Mouse (Mus musculus) heart, adult 18-20 months (tissue): ENCODE measurements around the gene Slc40a1. TPM values are rescaled to one million over a fixed set of nuclear protein-coding genes. Genes with fewer than 3 reads are reported as not detected.

Experiments
- DNase-seq, 2 experiments: peaks; one replicate each; pipeline ENCODE4 v3.0.0; 2021 to 2022; ENCODE audit warnings: mixed read lengths in 1 of 2
- total RNA-seq, 2 experiments: library from RNA; stranded (reverse); gene quantifications; 2 replicates each; pipeline ENCODE4 v1.2.3; 2021

Slc40a1 gene
- total RNA-seq, 2 experiments from 2014 or later: 24.0 to 27.1 TPM

GRCm38 (mm10) chr1:45886800-45887199 lies 39.5 kb downstream of the Slc40a1 start:
- no peak for DNase-seq

DNA sequence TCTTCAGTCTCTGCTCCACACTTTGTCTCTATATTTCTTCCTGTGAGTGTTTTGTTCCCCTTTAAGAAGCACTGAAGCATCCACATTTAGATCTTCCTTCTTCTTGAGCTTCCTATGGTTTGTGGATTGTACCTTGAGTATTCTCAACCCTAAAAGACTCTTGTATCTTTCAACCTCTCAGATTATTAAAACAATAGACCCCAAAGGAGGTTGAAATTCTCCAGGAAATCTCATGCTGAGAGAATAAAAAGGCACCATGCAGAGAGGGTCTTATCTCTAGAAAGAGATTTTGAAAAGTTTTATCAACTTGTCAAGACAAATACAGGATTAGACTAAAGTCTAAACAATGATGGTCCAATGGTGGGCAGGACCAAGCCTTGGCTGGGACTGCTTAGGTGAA lies 42.9 kb downstream of the Slc40a1 start:
- no peak for DNase-seq

DNA sequence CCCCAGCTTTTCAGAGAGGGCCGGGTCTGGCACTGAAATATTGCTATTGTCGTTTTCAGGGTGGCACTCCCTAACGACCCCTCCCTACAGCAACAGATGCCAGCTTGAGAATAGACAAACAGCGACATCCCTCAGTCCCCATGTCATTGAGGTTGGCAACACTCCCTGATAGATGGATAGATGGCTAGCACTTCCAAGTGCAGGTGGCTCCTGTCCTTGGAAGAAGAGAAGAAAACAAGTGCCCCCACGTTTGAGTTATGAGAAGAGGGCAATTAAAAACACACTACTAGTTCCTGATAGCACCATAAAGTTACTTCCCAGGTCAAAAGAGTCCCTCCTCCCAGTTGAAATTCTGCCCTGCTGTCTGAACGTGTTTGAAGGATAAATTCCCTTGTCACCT lies 44.2 kb downstream of the Slc40a1 start:
- no peak for DNase-seq

GRCm38 (mm10) chr1:45881228-45881832 lies 45.0 kb downstream of the Slc40a1 start:
- no peak for DNase-seq

- DNase-seq: no peak
Observed at GRCm38 (mm10) chr1:45877463-45877862, 48.9 kb downstream of the Slc40a1 start.

DNA sequence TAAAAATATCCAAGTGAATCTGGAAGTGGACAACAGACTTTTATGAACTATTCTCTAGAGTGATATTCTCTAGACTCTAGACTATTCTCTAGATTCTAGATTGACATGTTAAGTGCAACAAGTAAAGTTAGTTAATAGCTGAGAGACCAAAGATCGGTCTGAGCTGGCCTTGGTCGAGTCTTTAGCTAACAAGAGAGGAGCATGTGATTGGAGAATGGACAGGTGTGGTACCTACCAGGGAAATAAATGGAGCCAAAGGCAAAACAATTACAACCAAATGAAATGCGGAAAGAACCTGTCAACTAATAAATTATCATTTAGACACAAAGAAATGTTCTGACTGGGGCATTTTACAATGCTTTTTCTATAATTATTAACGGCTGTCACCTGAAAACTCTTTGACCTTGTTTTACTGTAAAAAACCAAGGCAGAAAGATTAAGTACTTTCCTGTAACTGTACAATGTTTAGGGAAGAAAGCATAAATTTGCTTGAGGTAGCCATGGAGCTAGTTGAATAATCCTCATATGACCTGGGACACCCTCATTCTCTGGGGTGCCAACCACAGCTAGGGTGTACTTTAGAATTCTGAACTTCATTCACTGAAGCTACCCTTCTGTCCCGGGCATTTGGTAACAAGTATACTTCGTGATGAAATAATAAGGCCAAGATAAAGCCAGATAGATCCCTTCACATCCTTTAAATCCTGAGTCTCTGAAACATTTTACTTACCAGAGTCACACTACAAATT lies 49.7 kb downstream of the Slc40a1 start:
- DNase-seq: no peak

- DNase-seq: no peak
Observed at GRCm38 (mm10) chr1:45875640-45876039, 50.7 kb downstream of the Slc40a1 start.

DNA sequence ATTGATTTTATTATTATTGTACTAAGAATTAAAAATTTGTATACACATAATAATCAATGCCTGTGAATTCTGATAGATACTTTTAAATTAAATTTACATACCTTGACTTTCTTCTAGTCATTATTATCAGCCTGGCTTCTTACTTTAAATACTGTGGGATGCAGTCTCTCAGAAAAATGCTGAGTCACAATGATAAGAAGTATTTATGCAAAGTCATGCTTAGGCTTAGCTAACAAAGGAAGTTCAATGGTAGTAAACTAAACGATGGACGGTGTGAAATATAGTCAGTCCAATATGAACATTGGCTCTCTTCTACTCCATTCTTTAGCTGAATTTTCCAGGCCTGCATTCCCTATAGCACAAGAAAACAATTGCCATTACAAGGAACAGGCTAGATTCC lies 53.1 kb downstream of the Slc40a1 start:
- DNase-seq: no peak

- peak in 1 of 2 experiments; percentile 22 for DNase-seq
Observed at GRCm38 (mm10) chr1:45868479-45869137, 57.7 kb downstream of the Slc40a1 start.

GRCm38 (mm10) chr1:45868050-45868449 lies 58.3 kb downstream of the Slc40a1 start:
- no peak for DNase-seq

DNA sequence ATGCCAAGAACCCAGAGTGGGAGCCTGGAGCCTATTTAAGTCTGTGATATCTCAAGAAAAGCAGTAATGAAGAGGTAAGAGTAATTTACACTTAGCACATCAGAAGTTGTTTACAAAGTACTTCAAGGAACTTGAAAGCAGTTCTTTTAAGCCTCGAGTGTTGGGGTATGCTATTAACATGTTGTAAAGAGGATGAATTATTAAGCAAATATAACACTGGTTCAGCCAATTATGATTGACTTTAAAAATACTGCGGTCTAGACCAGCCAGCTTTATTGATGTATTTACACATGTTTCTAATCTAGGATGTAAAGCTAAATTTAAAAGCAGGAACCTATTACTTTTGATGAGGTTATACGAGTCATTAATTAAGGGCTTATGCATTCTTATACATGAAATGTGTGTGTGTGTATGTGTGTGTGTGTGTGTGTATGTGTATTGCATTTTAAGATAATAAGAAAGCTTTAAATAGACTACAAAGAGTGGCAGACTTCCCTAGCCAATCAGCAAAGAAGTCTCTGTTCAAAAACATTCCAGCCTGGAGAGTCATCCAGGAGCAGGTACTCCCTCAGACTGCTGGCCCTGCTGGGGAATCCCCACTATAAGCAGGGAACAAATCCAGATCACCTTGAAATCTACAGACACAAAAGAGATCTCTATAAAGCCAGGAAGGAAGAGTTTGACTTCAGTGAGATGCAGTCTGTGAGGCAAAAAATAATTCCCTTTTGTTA lies 59.9 kb downstream of the Slc40a1 start:
- DNase-seq: no peak

DNA sequence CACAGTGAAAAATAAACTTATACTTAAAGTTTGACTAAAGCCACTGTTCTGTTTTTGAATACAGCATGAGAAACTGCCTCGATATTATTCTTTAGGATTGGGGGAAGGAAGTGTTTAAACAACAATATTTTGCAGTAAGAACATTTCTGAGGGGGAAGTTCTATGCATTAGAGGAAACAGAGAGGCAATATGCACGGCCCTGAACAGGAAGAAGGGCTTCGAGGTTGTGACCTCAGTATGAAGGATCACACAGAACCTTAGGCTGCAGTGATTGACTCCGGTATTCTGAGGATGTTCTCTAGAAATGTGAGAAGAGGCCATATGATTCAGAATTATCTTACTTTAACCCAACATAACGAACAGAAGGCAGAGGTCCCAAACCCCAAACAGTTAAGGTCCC lies 60.6 kb downstream of the Slc40a1 start:
- peak in 1 of 2 experiments; percentile 27 for DNase-seq

DNA sequence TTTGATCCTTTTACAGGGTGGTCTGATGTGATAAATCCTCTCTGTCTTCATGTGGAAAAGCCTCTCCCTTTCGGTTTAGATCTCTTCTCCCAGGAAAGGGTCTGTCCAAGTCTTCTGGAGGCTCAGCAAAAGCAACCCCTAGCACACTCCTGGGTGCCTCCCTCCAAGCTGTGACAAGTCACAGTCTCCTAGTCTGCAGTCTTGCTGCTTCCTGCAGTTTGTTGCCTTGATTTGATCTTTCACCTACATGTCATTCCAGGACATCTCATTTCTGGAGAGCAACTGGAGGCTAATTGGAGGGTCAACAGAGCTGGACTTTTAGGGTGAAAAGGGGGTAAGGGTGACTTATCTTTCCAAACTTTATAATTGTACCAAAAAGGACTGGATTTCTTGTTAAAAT lies 61.0 kb downstream of the Slc40a1 start:
- peak in 1 of 2 experiments; percentile 35 for DNase-seq

DNA sequence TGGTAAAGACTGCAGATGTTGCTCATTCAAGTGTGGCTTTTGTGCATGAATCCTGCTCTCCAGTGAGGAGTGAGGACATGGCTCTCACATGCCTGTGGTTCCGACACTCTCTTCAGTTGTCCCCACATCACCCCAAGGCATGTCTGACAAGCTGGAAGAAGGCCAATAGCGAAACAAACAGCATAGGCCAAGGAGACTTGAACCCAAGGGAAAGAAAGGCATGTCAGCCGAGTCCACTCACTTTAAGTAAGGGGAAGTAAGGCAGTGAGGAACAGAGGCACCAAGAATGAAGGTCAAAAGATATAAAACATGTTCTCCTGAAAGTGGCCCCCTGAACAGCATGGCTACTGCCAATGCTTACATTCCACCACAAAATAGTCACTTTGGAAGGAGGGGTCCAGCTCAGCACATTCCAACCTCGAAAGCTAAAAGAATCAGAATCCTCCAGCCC lies 61.7 kb downstream of the Slc40a1 start:
- DNase-seq: peak; percentile 62 to 69

- DNase-seq: no peak
Observed at GRCm38 (mm10) chr1:45863641-45864040, 62.7 kb downstream of the Slc40a1 start.

DNA sequence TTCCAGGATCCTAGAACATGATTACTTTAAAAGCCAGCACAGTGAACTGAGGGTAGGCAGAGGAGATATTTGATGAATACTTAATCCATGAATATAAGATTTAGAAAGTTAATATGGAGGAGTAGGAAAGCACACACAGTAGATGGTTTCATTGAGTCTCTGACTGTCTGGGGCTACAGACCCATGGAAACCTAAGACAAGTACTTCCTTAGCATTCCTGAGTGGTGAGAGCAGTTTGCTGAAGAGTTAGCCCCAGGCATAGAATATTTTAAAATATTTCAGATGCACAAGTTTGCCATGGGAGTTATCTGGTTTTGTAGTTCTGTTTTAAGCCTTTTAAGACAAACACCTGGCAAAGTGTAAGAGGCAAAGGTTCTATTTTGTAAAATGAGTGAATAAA lies 65.2 kb downstream of the Slc40a1 start:
- no peak for DNase-seq

GRCm38 (mm10) chr1:45860349-45860748 lies 66.0 kb downstream of the Slc40a1 start:
- peak; percentile 43 to 46 for DNase-seq

Other genes with a start within 250 kb of the Slc40a1 start
- 10 to 100 TPM; 17.3 to 17.7 TPM for gene Wdr75, start 131.4 kb downstream of the Slc40a1 start, total RNA-seq
- not detected for gene Gm5269, start 36.2 kb downstream of the Slc40a1 start, total RNA-seq
- 1 to 10 TPM in 1 of 2 experiments, under 1 TPM in 1; 0.65 to 1.4 TPM for gene Dnah7b, start 139.8 kb upstream of the Slc40a1 start, total RNA-seq